Mouse (Mus musculus) left cerebral cortex, postnatal 4 days (tissue): ENCODE measurements around the gene Gal3st2c. TPM values are rescaled to one million over a fixed set of nuclear protein-coding genes. Genes with fewer than 3 reads are reported as not detected.
"Not testable (repeated sequence)": the region's sequence is repeated elsewhere in the genome, so short reads cannot be mapped to it uniquely, and the experiment has no call there.

Source experiments
- DNase-seq: peaks from one replicate; pipeline ENCODE4 v3.0.0-alpha.2; 2022
- intact Hi-C: fragments of 180-260 bp; cut with DNase I; formaldehyde crosslinking; loops from one replicate; pipeline ENCODE4 v1.15.1; 2025
- total RNA-seq, 2 experiments: library from RNA; stranded (reverse); gene quantifications; 2 replicates each; pipeline ENCODE4 v1.2.3; 2021

Gal3st2c gene
- total RNA-seq, 2 experiments from 2014 or later, result 0.04 TPM; not detected in 1

- DNase-seq, result no peak
- intact Hi-C loops, result no loop called here
Measured at GRCm38 (mm10) chr1:94040391-94040790, 50.1 kb downstream of the Gal3st2c start.

GRCm38 (mm10) chr1:94045559-94045958 lies 55.2 kb downstream of the Gal3st2c start:
- DNase-seq, result no peak
- intact Hi-C loops, result no loop called here

GRCm38 (mm10) chr1:94046544-94046943 lies 56.2 kb downstream of the Gal3st2c start:
- DNase-seq, result no peak
- intact Hi-C loops, result no loop called here

- no peak for DNase-seq
- intact Hi-C loops, result no loop called here
Measured at GRCm38 (mm10) chr1:94051104-94051503, 60.8 kb downstream of the Gal3st2c start.

GRCm38 (mm10) chr1:94052373-94052772 lies 62.1 kb downstream of the Gal3st2c start, which contains the start of gene Pdcd1:
TSS of gene Pdcd1 (minus strand) at chr1:94052553.
- DNase-seq, result no peak
- intact Hi-C loops, result no loop called here

- DNase-seq, result no peak
- intact Hi-C loops, result no loop called here
Measured at GRCm38 (mm10) chr1:94053530-94054216, 63.4 kb downstream of the Gal3st2c start.

- intact Hi-C loops, result no loop called here
- DNase-seq, result no peak
Measured at GRCm38 (mm10) chr1:94054481-94054880, 64.2 kb downstream of the Gal3st2c start.

GRCm38 (mm10) chr1:94055966-94056365 lies 65.7 kb downstream of the Gal3st2c start:
- intact Hi-C loops, result no loop called here
- DNase-seq, result no peak

- intact Hi-C loops, result no loop called here
Measured at GRCm38 (mm10) chr1:94057401-94057800, 67.1 kb downstream of the Gal3st2c start.

GRCm38 (mm10) chr1:94058281-94058680 lies 68.0 kb downstream of the Gal3st2c start:
- not testable (repeated sequence) for DNase-seq

More at GRCm38 (mm10) chr1:94057401-94057800, 67.1 kb downstream of the Gal3st2c start:
- DNase-seq, result no peak

More at GRCm38 (mm10) chr1:94058281-94058680, 68.0 kb downstream of the Gal3st2c start:
- intact Hi-C loops, result not testable (repeated sequence)

Other genes starting within 250 kb of the Gal3st2c start
- gene Atg4b, start 239.0 kb upstream of the Gal3st2c start, total RNA-seq, result 10 to 100 TPM; 85.1 to 89.7 TPM
- 10 to 100 TPM; 38.1 to 40.2 TPM for gene Thap4, start 235.6 kb upstream of the Gal3st2c start, total RNA-seq
- 10 to 100 TPM; 80.5 to 91.2 TPM for gene Dtymk, start 188.6 kb upstream of the Gal3st2c start, total RNA-seq
- gene Ing5, start 186.5 kb upstream of the Gal3st2c start, total RNA-seq, result 10 to 100 TPM in 1 of 2 experiments, 1 to 10 TPM in 1; 8.1 to 11.3 TPM
- gene D2hgdh, start 165.6 kb upstream of the Gal3st2c start, total RNA-seq, result 10 to 100 TPM; 12.7 to 13.7 TPM
- gene Gal3st2, start 129.2 kb upstream of the Gal3st2c start, total RNA-seq, result not detected
- under 1 TPM; 0.36 to 0.44 TPM for gene Gal3st2b, start 72.2 kb upstream of the Gal3st2c start, total RNA-seq
- gene Neu4, start 29.9 kb downstream of the Gal3st2c start, total RNA-seq, result 1 to 10 TPM; 1.1 to 1.3 TPM
- under 1 TPM in 1 of 2 experiments, not detected in 1; 0.30 TPM for gene Pdcd1, start 62.0 kb downstream of the Gal3st2c start, total RNA-seq